Comparison of ENCODE assay signal across 10 mouse cellular contexts in the genomic region with DNA sequence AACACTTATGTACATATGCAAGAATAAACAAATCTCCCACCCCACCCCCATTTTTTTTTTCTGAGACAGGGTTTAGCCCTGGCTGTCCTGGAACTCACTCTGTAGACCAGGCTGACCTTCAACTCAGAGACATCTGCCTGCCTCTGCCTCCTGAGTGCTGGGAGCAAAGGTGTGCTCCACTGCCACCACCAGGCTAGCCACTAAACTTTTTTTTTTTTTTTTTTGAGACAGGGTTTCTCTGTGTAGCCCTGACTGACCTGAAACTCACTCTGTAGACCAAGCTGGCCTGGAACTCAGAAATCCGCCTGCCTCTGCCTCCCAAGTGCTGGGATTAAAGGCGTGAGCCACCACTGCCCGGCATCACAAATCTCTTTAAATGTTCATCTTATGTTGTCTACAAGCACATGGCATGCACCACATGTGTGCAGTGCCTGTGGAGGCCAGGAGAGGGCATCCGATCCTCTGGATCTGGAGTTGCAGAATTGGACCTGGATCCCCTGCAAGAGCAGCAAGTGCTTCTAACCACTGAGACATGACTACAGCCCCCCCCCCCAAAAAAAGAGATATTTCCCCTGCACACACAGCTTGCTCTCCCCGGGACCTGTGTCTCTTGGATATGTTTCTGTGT. TPM values are rescaled to one million over a fixed set of nuclear protein-coding genes. Genes with fewer than 3 reads are reported as not detected.
A peak's percentile ranks its signal among the peaks of the same experiment; 100 is the strongest.
DNase-seq lines count a peak whose midpoint lies in the region; ATAC-seq and TF ChIP-seq lines count a peak whose summit lies in the region.
"Had no signal": no experiment of that assay in that cellular context is flagged by ENCODE, and none has a peak within 500 bp of the region (broad histone marks: within the 10 kb centered on the region; RNA-seq: fewer than 3 reads in every experiment).

No protein-coding gene starts in this region.

- H3K4me2 ChIP-seq in forebrain, embryonic 15.5 days (replicated peaks) = no peak overlapping the region
- H3K4me2 ChIP-seq: liver, embryonic 15.5 days; neural tube, embryonic 12.5 days had no signal

- DNase-seq in gastrocnemius, adult 2 months = peak; percentile 57
- DNase-seq in gastrocnemius, postnatal 10 days = no peak
- peak; percentile 50 to 67 for DNase-seq in lung, adult 18-20 months
- no peak for DNase-seq in lung, postnatal 25 days (ENCODE audit: low spot score)
- DNase-seq in left cerebral cortex, adult 18-20 months (ENCODE audit: low spot score in 2 of 2) = no peak

- no peaks in the 10 kb centered on the region for H3K36me3 ChIP-seq in forebrain, embryonic 15.5 days
- H3K36me3 ChIP-seq: liver, embryonic 15.5 days; neural tube, embryonic 12.5 days had no signal

- H3K9ac ChIP-seq in forebrain, embryonic 15.5 days (replicated peaks) = no peak overlapping the region
- H3K9ac ChIP-seq: liver, embryonic 15.5 days; neural tube, embryonic 12.5 days had no signal

- 95% methylated on average over 5 of the region's 5 CpGs for WGBS in olfactory bulb, adult 2 months
- 98% methylated on average over 5 of the region's 5 CpGs for WGBS in forebrain, embryonic 15.5 days

- TF ChIP-seq CTCF in gastrocnemius, adult 2 months (IDR thresholded peaks at IDR 0.05) = peak; percentile 65
- TF ChIP-seq CTCF in embryonic fibroblast, embryonic 13.5 days (IDR thresholded peaks at IDR 0.05; ENCODE audit: borderline replicate concordance, insufficient read depth, low read length) = peak; percentile 52; the same call in 1 of the 2 replicates
- 0 out of 2 replicates have a peak, but pooled peaks have one; percentile 9 for TF ChIP-seq CTCF in olfactory bulb, adult 2 months (IDR thresholded peaks at IDR 0.05; ENCODE audit: insufficient read depth, low read depth, low read length)

- intact Hi-C loops in gastrocnemius, adult 2 months (cut with DNase I) = loop anchor here (5.0 kb wide), 1 partner anchor 37 kb away; no protein-coding TSS in a partner anchor

- TF ChIP-seq POLR2A in embryonic fibroblast, embryonic 13.5 days (IDR thresholded peaks at IDR 0.05; ENCODE audit: low read depth, low read length) = no peak
- no peak for TF ChIP-seq POLR2A in olfactory bulb, adult 2 months (IDR thresholded peaks at IDR 0.05; ENCODE audit: insufficient read depth, low read depth, low read length)

- no peak overlapping the region for H3K27ac ChIP-seq in gastrocnemius, adult 2 months
- no peak overlapping the region for H3K27ac ChIP-seq in embryonic fibroblast, embryonic 13.5 days (ENCODE audit: insufficient read depth, low read length)
- no peak overlapping the region for H3K27ac ChIP-seq in olfactory bulb, adult 2 months (ENCODE audit: insufficient read depth, low read depth, low read length)
- no peak overlapping the region for H3K27ac ChIP-seq in forebrain, embryonic 15.5 days (replicated peaks)
- H3K27ac ChIP-seq: liver, embryonic 15.5 days; neural tube, embryonic 12.5 days had no signal

- H3K4me1 ChIP-seq in embryonic fibroblast, embryonic 13.5 days (ENCODE audit: control insufficient read depth, insufficient read depth, low read length) = 0 out of 2 replicates have a peak, but pooled peaks cover 5% of the 10 kb centered on the region
- H3K4me1 ChIP-seq in olfactory bulb, adult 2 months (ENCODE audit: control insufficient read depth, insufficient read depth, low read length) = peaks cover 24% of the 10 kb centered on the region
- H3K4me1 ChIP-seq in forebrain, embryonic 15.5 days = peaks cover 24% of the 10 kb centered on the region

- no peaks in the 10 kb centered on the region; the same call in 1 of the 2 replicates for H3K27me3 ChIP-seq in forebrain, embryonic 15.5 days
- H3K27me3 ChIP-seq: neural tube, embryonic 12.5 days had no signal

- H3K9me3 ChIP-seq in forebrain, embryonic 15.5 days = no peaks in the 10 kb centered on the region
- H3K9me3 ChIP-seq: liver, embryonic 15.5 days; neural tube, embryonic 12.5 days had no signal

- ATAC-seq in forebrain, embryonic 15.5 days (replicated peaks) = no peak

- no peak overlapping the region for H3K4me3 ChIP-seq in gastrocnemius, adult 2 months
- H3K4me3 ChIP-seq in embryonic fibroblast, embryonic 13.5 days (ENCODE audit: insufficient read depth, low read length) = no peak overlapping the region
- H3K4me3 ChIP-seq in olfactory bulb, adult 2 months (ENCODE audit: insufficient read depth, low read depth, low read length) = no peak overlapping the region
- H3K4me3 ChIP-seq in forebrain, embryonic 15.5 days = no peak overlapping the region
- H3K4me3 ChIP-seq: liver, embryonic 15.5 days; neural tube, embryonic 12.5 days had no signal

RNA-seq across cellular contexts. Expression of a gene that starts 48.5 kb away (rescaled TPM):
- 100 to 1,000 TPM in 1 of 2 experiments, 10 to 100 TPM in 1; 61.6 to 103 TPM for total RNA-seq in gastrocnemius, adult 2 months (2021)
- total RNA-seq in gastrocnemius, postnatal 10 days (2021) = 10 to 100 TPM; 51.8 to 53.6 TPM
- 65.4 and 94.5 TPM in 2 replicates for polyA plus RNA-seq in embryonic fibroblast, embryonic 13.5 days (2011; ENCODE audit: insufficient read length, low read depth, missing spikeins)
- not detected in 2 replicates for polyA plus RNA-seq in olfactory bulb, adult 2 months (2012; ENCODE audit: insufficient read depth, insufficient read length, low replicate concordance, missing spikeins)
- 10.1 and 11.2 TPM in 2 replicates for polyA plus RNA-seq in forebrain, embryonic 15.5 days (2015; fragmentation: Nextera tagmentation; extraction: Ambion mirVana)
- 10 to 100 TPM; 82.0 to 87.9 TPM for total RNA-seq in left cerebral cortex, adult 18-20 months (2021)

Comparison
In these comparisons a context has a peak if more than half of its experiments do, and no peak if none do; other contexts are left out.
1. DNase-seq: peak in gastrocnemius, adult 2 months (single experiment) and lung, adult 18-20 months (2 of 2); none in gastrocnemius, postnatal 10 days (single experiment), lung, postnatal 25 days (single experiment) and left cerebral cortex, adult 18-20 months (0 of 2).
2. CTCF ChIP-seq: peak in every context shown above with its lines; median percentile 65 in gastrocnemius, adult 2 months; 52 in embryonic fibroblast, embryonic 13.5 days; 9 in olfactory bulb, adult 2 months.